Mouse (Mus musculus): ENCODE data around the gene Fam214a. TPM values are rescaled to one million over a fixed set of nuclear protein-coding genes. Genes with fewer than 3 reads are reported as not detected.

Gene Fam214a
- polyA plus RNA-seq, 1 experiment from 2014 or later: 35.9 TPM

DNA sequence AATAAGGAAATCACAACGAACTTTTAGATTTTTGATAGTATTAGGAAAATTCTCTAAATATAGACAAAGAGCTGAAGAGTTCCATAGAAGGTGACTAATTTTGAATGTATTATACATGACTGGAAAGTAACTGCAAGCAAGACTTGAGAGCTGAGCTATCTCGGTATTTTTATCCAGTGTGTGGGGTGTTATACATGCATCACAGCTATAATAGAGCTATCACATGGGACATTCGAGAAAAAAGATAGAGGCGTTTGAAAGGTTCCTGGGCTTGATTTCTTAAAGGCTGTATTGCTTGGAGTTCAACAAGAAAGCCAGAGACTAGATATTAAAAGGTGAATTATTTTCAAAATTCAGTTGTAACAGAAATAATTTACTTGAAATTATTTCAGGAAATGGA, 99.2 kb downstream of the Fam214a start:
- Histone ChIP-seq H3K27ac (replicated peaks; ENCODE audit: low read depth, low read length) (no peak overlapping the region), H3K9ac (replicated peaks; ENCODE audit: low read length) (no peak overlapping the region), H3K4me2 (ENCODE audit: low read length) (no peak overlapping the region), H3K36me3 (ENCODE audit: control insufficient read depth, insufficient read depth, low read length) (peaks cover 12% of the 10 kb centered on the region), H3K27me3 (ENCODE audit: control insufficient read depth, insufficient read depth, low read length) (no peaks in the 10 kb centered on the region), H3K9me3 (ENCODE audit: control insufficient read depth, low read length) (no peaks in the 10 kb centered on the region), H3K4me1 (ENCODE audit: control insufficient read depth, insufficient read depth, low read length) (no peaks in the 10 kb centered on the region), H3K4me3 (replicated peaks; ENCODE audit: low read depth, low read length) (no peak overlapping the region)
- WGBS: 78% methylated on average over 4 of the region's 4 CpGs
- DNase-seq (no peak), ATAC-seq (ENCODE audit: low FRiP score, low TSS enrichment) (no peak)

DNA sequence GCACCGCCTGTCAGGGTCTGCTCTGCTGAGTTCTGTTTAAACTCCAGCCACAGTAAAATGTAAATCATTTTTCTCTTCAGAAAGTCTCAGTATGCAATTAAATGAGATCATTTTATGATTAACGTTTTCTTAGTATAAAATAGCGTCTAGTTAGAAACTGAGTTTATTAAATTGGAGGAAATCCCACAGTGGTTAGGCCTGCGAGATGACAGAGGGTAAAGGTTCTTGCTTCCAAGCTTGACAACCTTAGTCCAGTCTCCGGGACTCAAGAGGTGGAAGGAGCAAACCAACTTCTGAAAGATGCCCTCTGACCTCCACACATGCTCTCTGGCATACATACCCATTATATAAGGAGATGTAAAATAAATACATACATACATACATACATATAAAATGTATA, 102.4 kb downstream of the Fam214a start:
- H3K4me2 ChIP-seq (ENCODE audit: low read length): no peak overlapping the region
- H3K9ac ChIP-seq (replicated peaks; ENCODE audit: low read length): no peak overlapping the region
- no peaks in the 10 kb centered on the region for H3K4me1 ChIP-seq (ENCODE audit: control insufficient read depth, insufficient read depth, low read length)
- H3K4me3 ChIP-seq (replicated peaks; ENCODE audit: low read depth, low read length): no peak overlapping the region
- ATAC-seq (ENCODE audit: low FRiP score, low TSS enrichment) (no peak), DNase-seq (no peak)
- H3K9me3 ChIP-seq (ENCODE audit: control insufficient read depth, low read length): no peaks in the 10 kb centered on the region
- peaks cover 28% of the 10 kb centered on the region for H3K36me3 ChIP-seq (ENCODE audit: control insufficient read depth, insufficient read depth, low read length)
- 95% methylated on average over 5 of the region's 5 CpGs for WGBS
- no peak overlapping the region for H3K27ac ChIP-seq (replicated peaks; ENCODE audit: low read depth, low read length)
- H3K27me3 ChIP-seq (ENCODE audit: control insufficient read depth, insufficient read depth, low read length): no peaks in the 10 kb centered on the region

DNA sequence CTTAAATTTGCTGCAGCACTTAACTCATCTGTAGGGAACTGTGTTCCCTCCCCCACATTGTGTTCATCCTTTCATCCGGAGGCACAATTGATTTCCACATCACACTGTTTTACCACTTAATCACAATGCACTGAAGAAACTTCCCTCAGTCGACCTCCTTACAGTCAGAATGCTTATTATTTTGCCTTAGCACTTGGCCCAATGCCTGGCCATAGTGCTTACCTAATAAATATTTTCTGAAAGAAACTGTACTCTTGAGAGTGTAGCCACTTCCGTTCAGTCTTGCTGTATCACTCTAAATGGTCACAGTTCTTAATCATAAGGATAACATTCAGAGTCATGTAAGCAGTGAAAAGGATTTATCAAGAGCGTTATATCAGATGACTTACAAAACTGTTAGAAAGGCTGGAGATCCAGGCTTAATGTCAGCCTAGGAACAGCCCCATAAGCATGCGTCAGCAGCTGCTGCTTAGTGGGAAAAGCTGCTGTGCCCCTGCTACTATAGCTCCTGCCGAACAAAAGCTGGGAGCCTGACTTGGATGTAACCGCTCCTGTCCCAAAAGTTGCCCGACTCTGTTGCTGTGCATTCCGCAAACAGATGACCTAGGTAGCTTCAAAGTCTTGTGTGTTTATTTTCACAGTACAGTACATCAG, 112.1 kb downstream of the Fam214a start:
- Histone ChIP-seq H3K9ac (replicated peaks; ENCODE audit: low read length) (no peak overlapping the region), H3K36me3 (ENCODE audit: control insufficient read depth, insufficient read depth, low read length) (no peaks in the 10 kb centered on the region), H3K4me1 (ENCODE audit: control insufficient read depth, insufficient read depth, low read length) (no peaks in the 10 kb centered on the region), H3K4me2 (ENCODE audit: low read length) (no peak overlapping the region), H3K9me3 (ENCODE audit: control insufficient read depth, low read length) (no peaks in the 10 kb centered on the region), H3K27me3 (ENCODE audit: control insufficient read depth, insufficient read depth, low read length) (no peaks in the 10 kb centered on the region), H3K27ac (replicated peaks; ENCODE audit: low read depth, low read length) (no peak overlapping the region), H3K4me3 (replicated peaks; ENCODE audit: low read depth, low read length) (no peak overlapping the region)
- 74% methylated on average over 9 of the region's 9 CpGs for WGBS
- DNase-seq (no peak), ATAC-seq (ENCODE audit: low FRiP score, low TSS enrichment) (no peak)

DNA sequence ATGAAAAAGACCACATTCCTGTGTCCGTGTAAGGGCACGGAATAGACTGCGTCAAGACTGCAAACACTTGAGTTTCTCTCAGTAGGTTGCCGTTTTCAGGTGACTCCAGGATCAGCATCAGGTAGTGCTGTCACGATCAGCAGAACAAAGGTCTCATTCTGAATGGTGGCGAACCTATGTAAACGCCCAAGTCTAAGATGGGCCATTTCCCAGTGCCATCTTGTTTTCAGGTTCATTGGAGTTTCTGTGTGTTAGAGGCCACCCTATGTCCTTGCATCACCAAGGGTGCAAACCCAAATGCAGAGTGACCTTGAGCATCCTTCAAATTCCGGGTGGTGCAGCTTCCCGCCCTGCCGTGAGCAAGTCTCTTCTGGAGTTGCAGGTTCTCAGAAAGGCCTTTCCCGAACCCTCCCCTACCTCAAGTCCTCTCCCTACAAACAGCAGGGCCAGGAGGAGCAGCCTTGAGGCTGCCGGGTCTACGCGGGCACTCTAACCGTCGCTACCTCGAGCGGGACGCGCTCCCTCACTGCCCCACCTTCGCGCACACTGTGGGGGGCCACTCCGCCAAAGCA, 117.9 kb downstream of the Fam214a start, which contains the start of gene Myo5a:
Gene Myo5a (plus strand): TSS at position 559 of the 572 bp plus-strand sequence.
- H3K9me3 ChIP-seq (ENCODE audit: control insufficient read depth, low read length): no peaks in the 10 kb centered on the region
- peaks cover 34% of the 10 kb centered on the region for H3K4me1 ChIP-seq (ENCODE audit: control insufficient read depth, insufficient read depth, low read length)
- no peaks in the 10 kb centered on the region for H3K27me3 ChIP-seq (ENCODE audit: control insufficient read depth, insufficient read depth, low read length)
- WGBS: 23% methylated on average over 23 of the region's 23 CpGs
- DNase-seq (peak; percentile 57), ATAC-seq (ENCODE audit: low FRiP score, low TSS enrichment) (no peak; the same call in 1 of the 2 replicates)
- peak within 1 kb of the TSS; percentile 73 for H3K4me2 ChIP-seq (ENCODE audit: low read length)
- H3K9ac ChIP-seq (replicated peaks; ENCODE audit: low read length): peak within 1 kb of the TSS; percentile 96
- H3K4me3 ChIP-seq (replicated peaks; ENCODE audit: low read depth, low read length): peak within 1 kb of the TSS; percentile 96
- H3K36me3 ChIP-seq (ENCODE audit: control insufficient read depth, insufficient read depth, low read length): no peaks in the 10 kb centered on the region
- peak within 1 kb of the TSS; percentile 99 for H3K27ac ChIP-seq (replicated peaks; ENCODE audit: low read depth, low read length)

DNA sequence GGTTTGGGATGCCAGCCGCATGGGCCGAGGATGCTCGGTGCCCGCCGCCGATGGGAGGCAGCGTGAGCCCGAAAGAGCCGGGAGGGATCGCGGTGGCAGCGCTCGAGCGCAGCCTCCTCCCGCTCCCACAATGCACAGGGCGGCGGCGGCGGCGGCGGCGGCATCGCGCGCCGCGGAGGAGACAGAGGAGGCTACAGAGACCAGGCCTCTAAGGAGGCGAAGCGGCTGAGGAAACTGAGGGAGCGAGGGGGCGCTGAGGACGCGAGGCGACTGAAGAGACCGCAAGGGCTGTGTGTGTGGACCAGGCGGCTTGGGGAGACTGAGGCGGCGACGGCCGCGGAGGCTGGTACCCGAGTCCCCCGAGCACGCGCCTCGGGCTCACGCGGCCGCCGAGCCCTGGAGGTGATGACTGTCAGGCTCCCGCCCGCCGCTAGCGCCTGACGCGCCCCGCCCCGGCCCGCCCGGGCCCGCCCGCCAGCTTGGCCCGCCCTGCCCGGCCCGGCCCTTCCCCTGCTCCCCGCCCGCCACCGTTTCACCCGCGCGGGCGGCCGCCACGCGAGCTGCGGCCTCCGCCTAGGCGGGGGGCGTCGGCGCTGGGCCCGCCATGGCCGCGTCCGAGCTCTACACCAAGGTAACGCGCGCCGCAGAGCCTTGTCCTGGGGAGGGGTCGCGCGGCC, 118.5 kb downstream of the Fam214a start:
- no peaks in the 10 kb centered on the region for H3K9me3 ChIP-seq (ENCODE audit: control insufficient read depth, low read length)
- no peaks in the 10 kb centered on the region for H3K27me3 ChIP-seq (ENCODE audit: control insufficient read depth, insufficient read depth, low read length)
- ATAC-seq (ENCODE audit: low FRiP score, low TSS enrichment) (peak; percentile 95), DNase-seq (peak; percentile 93)
- under 1% methylated on average over 52 of the region's 92 CpGs for WGBS
- peaks cover 35% of the 10 kb centered on the region for H3K4me1 ChIP-seq (ENCODE audit: control insufficient read depth, insufficient read depth, low read length)
- H3K4me3 ChIP-seq (replicated peaks; ENCODE audit: low read depth, low read length): peak overlapping the region; percentile 96
- H3K27ac ChIP-seq (replicated peaks; ENCODE audit: low read depth, low read length): peak overlapping the region; percentile 99
- H3K4me2 ChIP-seq (ENCODE audit: low read length): peak overlapping the region; percentile 73
- no peaks in the 10 kb centered on the region for H3K36me3 ChIP-seq (ENCODE audit: control insufficient read depth, insufficient read depth, low read length)
- peak overlapping the region; percentile 96 for H3K9ac ChIP-seq (replicated peaks; ENCODE audit: low read length)

DNA sequence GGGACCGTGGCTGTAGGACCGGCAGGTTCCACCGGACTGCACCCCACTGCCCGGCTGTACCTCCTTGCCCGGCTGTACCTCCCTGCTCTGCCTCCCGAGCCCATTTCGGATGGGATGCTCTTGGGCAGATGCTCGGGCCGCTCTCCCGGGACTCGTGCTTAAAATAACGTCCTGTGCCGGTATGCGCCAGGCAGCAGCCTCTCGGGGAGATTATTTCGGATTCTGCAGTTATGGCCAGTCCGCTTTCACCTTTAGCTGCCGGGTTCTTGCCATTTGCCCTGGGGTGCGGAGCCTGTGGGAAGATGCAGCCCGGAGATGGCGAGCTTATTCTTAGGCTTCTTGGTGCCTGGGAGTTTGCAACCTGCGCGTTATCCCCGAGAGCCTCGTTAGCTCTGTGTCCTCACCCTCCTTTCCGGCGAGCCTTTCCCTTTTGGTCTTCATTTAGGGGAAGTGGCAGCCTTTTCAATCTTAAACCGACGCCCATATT, 119.1 kb downstream of the Fam214a start:
- Histone ChIP-seq H3K27me3 (ENCODE audit: control insufficient read depth, insufficient read depth, low read length) (no peaks in the 10 kb centered on the region), H3K4me1 (ENCODE audit: control insufficient read depth, insufficient read depth, low read length) (peaks cover 35% of the 10 kb centered on the region), H3K36me3 (ENCODE audit: control insufficient read depth, insufficient read depth, low read length) (no peaks in the 10 kb centered on the region), H3K27ac (replicated peaks; ENCODE audit: low read depth, low read length) (peak overlapping the region; percentile 99), H3K9ac (replicated peaks; ENCODE audit: low read length) (peak overlapping the region; percentile 96), H3K4me3 (replicated peaks; ENCODE audit: low read depth, low read length) (peak overlapping the region; percentile 96), H3K9me3 (ENCODE audit: control insufficient read depth, low read length) (no peaks in the 10 kb centered on the region), H3K4me2 (ENCODE audit: low read length) (peak overlapping the region; percentile 73)
- DNase-seq: peak; percentile 72
- WGBS: under 1% methylated on average over 29 of the region's 29 CpGs
- ATAC-seq (ENCODE audit: low FRiP score, low TSS enrichment): peak; percentile 7; the same call in 1 of the 2 replicates

DNA sequence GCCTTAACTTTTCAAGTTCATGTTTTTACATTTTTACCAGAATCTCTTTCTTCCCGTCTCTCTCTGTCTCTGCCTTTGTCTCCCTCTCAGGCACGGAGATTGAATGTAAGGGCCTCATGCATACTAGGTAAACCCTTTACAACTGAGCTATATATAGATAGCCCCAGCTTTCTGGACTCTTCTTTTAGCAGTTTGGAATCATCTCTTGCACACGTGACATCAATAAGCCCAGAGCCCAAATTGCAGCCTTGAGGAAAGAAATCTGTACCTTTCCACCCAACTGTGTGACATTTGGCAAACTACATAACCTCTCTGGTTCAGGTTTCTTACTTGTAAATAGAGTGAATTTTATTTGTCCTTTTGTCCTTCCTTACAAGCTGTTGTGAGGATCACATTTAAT, 119.7 kb downstream of the Fam214a start:
- peak overlapping the region; percentile 96 for H3K4me3 ChIP-seq (replicated peaks; ENCODE audit: low read depth, low read length)
- peak overlapping the region; percentile 99 for H3K27ac ChIP-seq (replicated peaks; ENCODE audit: low read depth, low read length)
- H3K4me1 ChIP-seq (ENCODE audit: control insufficient read depth, insufficient read depth, low read length): peaks cover 35% of the 10 kb centered on the region
- H3K4me2 ChIP-seq (ENCODE audit: low read length): peak overlapping the region; percentile 73
- 9% methylated on average over 3 of the region's 3 CpGs for WGBS
- no peaks in the 10 kb centered on the region for H3K9me3 ChIP-seq (ENCODE audit: control insufficient read depth, low read length)
- no peaks in the 10 kb centered on the region for H3K36me3 ChIP-seq (ENCODE audit: control insufficient read depth, insufficient read depth, low read length)
- no peaks in the 10 kb centered on the region for H3K27me3 ChIP-seq (ENCODE audit: control insufficient read depth, insufficient read depth, low read length)
- H3K9ac ChIP-seq (replicated peaks; ENCODE audit: low read length): peak overlapping the region; percentile 96
- ATAC-seq (ENCODE audit: low FRiP score, low TSS enrichment) (no peak), DNase-seq (peak; percentile 37)

DNA sequence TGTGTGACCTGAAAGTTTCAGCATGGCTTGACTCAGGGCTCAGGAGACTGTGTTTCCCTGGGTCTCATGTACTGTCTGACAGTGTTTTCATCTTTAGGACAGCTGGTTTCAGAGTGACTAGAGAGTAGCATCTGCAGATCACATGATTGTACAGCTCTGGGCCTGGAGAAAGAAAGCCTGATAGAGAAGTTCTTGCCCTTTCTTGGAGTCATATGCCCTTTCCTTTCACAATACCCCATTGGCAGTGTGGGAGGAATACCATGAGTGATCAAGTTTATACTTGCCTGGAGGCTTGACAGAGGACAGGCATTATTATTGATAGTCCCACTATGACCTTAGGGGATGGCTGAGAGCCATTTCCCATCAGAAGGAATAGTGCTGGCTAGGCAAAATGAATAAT, 124.5 kb downstream of the Fam214a start:
- Histone ChIP-seq H3K9ac (replicated peaks; ENCODE audit: low read length) (no peak overlapping the region), H3K4me2 (ENCODE audit: low read length) (no peak overlapping the region), H3K27me3 (ENCODE audit: control insufficient read depth, insufficient read depth, low read length) (no peaks in the 10 kb centered on the region), H3K9me3 (ENCODE audit: control insufficient read depth, low read length) (no peaks in the 10 kb centered on the region), H3K36me3 (ENCODE audit: control insufficient read depth, insufficient read depth, low read length) (no peaks in the 10 kb centered on the region), H3K27ac (replicated peaks; ENCODE audit: low read depth, low read length) (no peak overlapping the region), H3K4me3 (replicated peaks; ENCODE audit: low read depth, low read length) (no peak overlapping the region), H3K4me1 (ENCODE audit: control insufficient read depth, insufficient read depth, low read length) (peaks cover 30% of the 10 kb centered on the region)
- DNase-seq: no peak
- no peak for ATAC-seq (ENCODE audit: low FRiP score, low TSS enrichment)
